Mouse (Mus musculus) lung, adult 2 months (tissue): ENCODE measurements around the gene Hspbp1.

Experiments
- CTCF ChIP-seq: fragments of 200-500 bp; IDR thresholded peaks from 2 replicates; pipeline ENCODE4 v1.5.1; 2011; ENCODE audit warnings: mild to moderate bottlenecking, low read length, control low read depth; ENCODE audit not compliant: insufficient read depth
- POLR2A ChIP-seq: fragments of 200-500 bp; IDR thresholded peaks from 2 replicates; pipeline ENCODE4 v1.6.1; 2011; ENCODE audit warnings: low read depth, mild to moderate bottlenecking, control low read depth, low read length, borderline replicate concordance; ENCODE audit errors: extremely low read depth

- TF ChIP-seq CTCF (no peak), POLR2A (no peak)
Observed at GRCm38 (mm10) chr7:4656818-4657217, 28.1 kb downstream of the Hspbp1 start.
